In genomic region chr11:99145765-99146164, GRCm38 (mm10) we compare ENCODE assay signal across 31 mouse cellular contexts. TPM values are rescaled to one million over a fixed set of nuclear protein-coding genes. Genes with fewer than 3 reads are reported as not detected.
DNase-seq lines count a peak whose midpoint lies in the region; ATAC-seq and TF ChIP-seq lines count a peak whose summit lies in the region.
"Had no signal": no experiment of that assay in that cellular context is flagged by ENCODE, and none has a peak within 500 bp of the region (broad histone marks: within the 10 kb centered on the region; RNA-seq: fewer than 3 reads in every experiment).

No protein-coding gene starts in this region.

- intact Hi-C loops in heart, postnatal 36 days (cut with DNase I) = loop anchor here (5.0 kb wide), 1 partner anchor 288 kb away; no protein-coding TSS in a partner anchor

- no peaks in the 10 kb centered on the region for H3K9me3 ChIP-seq in heart, embryonic 10.5 days
- H3K9me3 ChIP-seq in embryonic facial prominence, embryonic 13.5 days = no peaks in the 10 kb centered on the region
- H3K9me3 ChIP-seq in limb, embryonic 14.5 days (ENCODE audit: control insufficient read depth, low read length) = no peaks in the 10 kb centered on the region
- H3K9me3 ChIP-seq: forebrain, embryonic 15.5 days; hindbrain, embryonic 12.5 days; limb, embryonic 15.5 days; liver, embryonic 15.5 days; midbrain, embryonic 13.5 days; neural tube, embryonic 15.5 days had no signal

- H3K36me3 ChIP-seq in heart, embryonic 10.5 days = no peaks in the 10 kb centered on the region
- no peaks in the 10 kb centered on the region for H3K36me3 ChIP-seq in embryonic facial prominence, embryonic 13.5 days
- no peaks in the 10 kb centered on the region for H3K36me3 ChIP-seq in limb, embryonic 14.5 days (ENCODE audit: control insufficient read depth, insufficient read depth, low read length)
- H3K36me3 ChIP-seq: forebrain, embryonic 15.5 days; hindbrain, embryonic 12.5 days; limb, embryonic 15.5 days; liver, embryonic 15.5 days; midbrain, embryonic 13.5 days; neural tube, embryonic 15.5 days had no signal

- H3K4me3 ChIP-seq in heart, embryonic 10.5 days = no peak overlapping the region
- H3K4me3 ChIP-seq in embryonic facial prominence, embryonic 13.5 days = no peak overlapping the region
- H3K4me3 ChIP-seq in limb, embryonic 14.5 days (replicated peaks; ENCODE audit: low read length) = no peak overlapping the region
- H3K4me3 ChIP-seq: erythroblast, embryonic 14.5 days; forebrain, embryonic 15.5 days; hindbrain, embryonic 12.5 days; layer of hippocampus, adult 2 months; limb, embryonic 15.5 days; liver, embryonic 15.5 days; midbrain, embryonic 13.5 days; myocyte; neural tube, embryonic 15.5 days had no signal

- H3K4me2 ChIP-seq in embryonic facial prominence, embryonic 13.5 days = no peak overlapping the region
- H3K4me2 ChIP-seq in limb, embryonic 14.5 days (replicated peaks; ENCODE audit: low read depth, low read length, severe bottlenecking) = no peak overlapping the region
- H3K4me2 ChIP-seq: forebrain, embryonic 15.5 days; heart, embryonic 11.5 days; hindbrain, embryonic 12.5 days; limb, embryonic 15.5 days; liver, embryonic 15.5 days; midbrain, embryonic 13.5 days; neural tube, embryonic 15.5 days had no signal

- no peaks in the 10 kb centered on the region for H3K27me3 ChIP-seq in heart, embryonic 10.5 days (ENCODE audit: insufficient read depth, poor library complexity, severe bottlenecking)
- H3K27me3 ChIP-seq in embryonic facial prominence, embryonic 13.5 days = no peaks in the 10 kb centered on the region
- no peaks in the 10 kb centered on the region for H3K27me3 ChIP-seq in limb, embryonic 14.5 days (ENCODE audit: control insufficient read depth, insufficient read depth, low read length)
- H3K27me3 ChIP-seq: forebrain, embryonic 15.5 days; limb, embryonic 15.5 days; midbrain, embryonic 13.5 days; neural tube, embryonic 15.5 days had no signal

- DNase-seq in heart, embryonic 10.5 days (ENCODE audit: low spot score) = no peak
- DNase-seq in heart, postnatal 36 days = no peak
- peak; percentile 67 for DNase-seq in CD4-positive helper T cell, adult 2 months (ENCODE audit: low read depth, low spot score)
- DNase-seq in limb, embryonic 14.5 days (ENCODE audit: low spot score) = no peak
- no peak for DNase-seq in cerebellum, adult 9-10 months
- DNase-seq in kidney, postnatal 4 days = no peak
- DNase-seq: adrenal gland, postnatal 14 days; cerebellum, adult 11-12 months; cerebellum, postnatal 25 days; gastrocnemius, postnatal 36 days; heart, postnatal 10 days; kidney, adult 11 months; layer of hippocampus, postnatal 36 days; right cerebral cortex, postnatal 14 days; thymus, postnatal 36 days had no signal

- H3K9ac ChIP-seq in embryonic facial prominence, embryonic 13.5 days = no peak overlapping the region
- no peak overlapping the region for H3K9ac ChIP-seq in limb, embryonic 14.5 days (ENCODE audit: low read depth, low read length, severe bottlenecking)
- H3K9ac ChIP-seq: forebrain, embryonic 15.5 days; hindbrain, embryonic 12.5 days; limb, embryonic 15.5 days; liver, embryonic 15.5 days; midbrain, embryonic 13.5 days; neural tube, embryonic 15.5 days had no signal

- 91% methylated on average over 16 of the region's 16 CpGs for WGBS in heart, embryonic 10.5 days
- WGBS in embryonic facial prominence, embryonic 13.5 days = 92% methylated on average over 16 of the region's 16 CpGs
- WGBS in limb, embryonic 14.5 days = 96% methylated on average over 16 of the region's 16 CpGs

- no peak for ATAC-seq in embryonic facial prominence, embryonic 13.5 days (ENCODE audit: insufficient number of reproducible peaks, insufficient read depth, low FRiP score, low TSS enrichment, low read depth)
- no peak for ATAC-seq in limb, embryonic 14.5 days (ENCODE audit: low FRiP score, low read depth)
- ATAC-seq: activated CD4-positive, CD25-positive, alpha-beta regulatory T cell, adult 4 months; forebrain, embryonic 15.5 days; midbrain, embryonic 13.5 days; Patski had no signal

- peak overlapping the region; percentile 33 for H3K27ac ChIP-seq in heart, embryonic 10.5 days
- H3K27ac ChIP-seq in embryonic facial prominence, embryonic 13.5 days = peak overlapping the region; percentile 97; the same call in 1 of the 2 replicates
- 0 out of 2 replicates have a peak overlapping the region, but pooled peaks have one; percentile 96 for H3K27ac ChIP-seq in limb, embryonic 14.5 days (replicated peaks; ENCODE audit: low read depth, low read length)
- H3K27ac ChIP-seq: forebrain, embryonic 15.5 days; hindbrain, embryonic 12.5 days; kidney, postnatal 0 days; layer of hippocampus, adult 2 months; liver, embryonic 15.5 days; midbrain, embryonic 13.5 days; neural tube, embryonic 15.5 days; stomach, postnatal 0 days had no signal

- peaks cover 80% of the 10 kb centered on the region for H3K4me1 ChIP-seq in heart, embryonic 10.5 days
- peaks cover 80% of the 10 kb centered on the region for H3K4me1 ChIP-seq in embryonic facial prominence, embryonic 13.5 days
- H3K4me1 ChIP-seq in limb, embryonic 14.5 days (ENCODE audit: control insufficient read depth, insufficient read depth, low read length) = peaks cover 67% of the 10 kb centered on the region

- no peak for TF ChIP-seq POLR2A in limb, embryonic 14.5 days (IDR thresholded peaks at IDR 0.05; ENCODE audit: borderline replicate concordance, extremely low read depth, insufficient read depth, insufficient read length)

RNA-seq across cellular contexts. Expression of gene Ccr7, which starts 9.1 kb away (rescaled TPM):
- 0.25 and 0.78 TPM in 2 replicates for polyA plus RNA-seq in heart, embryonic 10.5 days (2016; fragmentation: Nextera tagmentation; extraction: Ambion mirVana)
- under 1 TPM; 0.38 to 0.58 TPM for total RNA-seq in heart, postnatal 36 days (2021)
- 0.30 and 0.69 TPM in 2 replicates for polyA plus RNA-seq in embryonic facial prominence, embryonic 13.5 days (2015; fragmentation: Nextera tagmentation; extraction: Ambion mirVana)
- polyA plus RNA-seq in limb, embryonic 14.5 days (2012; rRNA removed) = 0.65 and 0.99 TPM in 2 replicates
- 0.84 and 0.94 TPM in 2 replicates for polyA plus RNA-seq in limb, embryonic 14.5 days (2014; fragmentation: Nextera tagmentation; extraction: Ambion mirVana)
- total RNA-seq: gastrocnemius, postnatal 36 days; layer of hippocampus, adult 2 months; layer of hippocampus, postnatal 36 days; left cerebral cortex, postnatal 14 days had no signal
- polyA plus RNA-seq: erythroblast, embryonic 14.5 days; forebrain, embryonic 15.5 days; midbrain, embryonic 13.5 days; neural tube, embryonic 15.5 days had no signal

RNA-seq across cellular contexts. Expression of gene Tns4, which starts 56.7 kb away (rescaled TPM):
- 0.36 TPM in 2 replicates for polyA plus RNA-seq in heart, embryonic 10.5 days (2016; fragmentation: Nextera tagmentation; extraction: Ambion mirVana)
- under 1 TPM; 0.27 to 0.36 TPM for total RNA-seq in heart, postnatal 36 days (2021)
- polyA plus RNA-seq in embryonic facial prominence, embryonic 13.5 days (2015; fragmentation: Nextera tagmentation; extraction: Ambion mirVana) = 0.53 and 0.73 TPM in 2 replicates
- 1.6 and 1.7 TPM in 2 replicates for polyA plus RNA-seq in limb, embryonic 14.5 days (2012; rRNA removed)
- 1.5 and 2.5 TPM in 2 replicates for polyA plus RNA-seq in limb, embryonic 14.5 days (2014; fragmentation: Nextera tagmentation; extraction: Ambion mirVana)
- total RNA-seq: gastrocnemius, postnatal 36 days; layer of hippocampus, adult 2 months; layer of hippocampus, postnatal 36 days had no signal
- polyA plus RNA-seq: activated CD4-positive, CD25-positive, alpha-beta regulatory T cell, adult 4 months; erythroblast, embryonic 14.5 days; forebrain, embryonic 15.5 days; Patski had no signal

Comparison
In these comparisons a context has a peak if more than half of its experiments do, and no peak if none do; other contexts are left out.
1. H3K27ac ChIP-seq: peak in every context shown above with its lines; median percentile 97 in embryonic facial prominence, embryonic 13.5 days; 96 in limb, embryonic 14.5 days; 33 in heart, embryonic 10.5 days.